Mouse (Mus musculus) liver, adult 2 months (tissue): ENCODE results near the gene Gm45337.
"Not testable (repeated sequence)": the region's sequence is repeated elsewhere in the genome, so short reads cannot be mapped to it uniquely, and the experiment has no call there.

ENCODE experiments used
- CTCF ChIP-seq: fragments of 200-500 bp; IDR thresholded peaks from 2 replicates; pipeline ENCODE4 v1.5.1; 2011; ENCODE audit warnings: low read depth, low read length, control low read depth
- POLR2A ChIP-seq: fragments of 200-500 bp; IDR thresholded peaks from 2 replicates; pipeline ENCODE4 v1.6.1; 2011; ENCODE audit warnings: low read length, control low read depth; ENCODE audit not compliant: insufficient read depth; ENCODE audit errors: extremely low read depth

GRCm38 (mm10) chr7:142143506-142144010, 849 bp downstream of the Gm45337 start:
- not testable (repeated sequence) for TF ChIP-seq CTCF, POLR2A
